ENCODE assay signal across 9 mouse cellular contexts in the genomic region with DNA sequence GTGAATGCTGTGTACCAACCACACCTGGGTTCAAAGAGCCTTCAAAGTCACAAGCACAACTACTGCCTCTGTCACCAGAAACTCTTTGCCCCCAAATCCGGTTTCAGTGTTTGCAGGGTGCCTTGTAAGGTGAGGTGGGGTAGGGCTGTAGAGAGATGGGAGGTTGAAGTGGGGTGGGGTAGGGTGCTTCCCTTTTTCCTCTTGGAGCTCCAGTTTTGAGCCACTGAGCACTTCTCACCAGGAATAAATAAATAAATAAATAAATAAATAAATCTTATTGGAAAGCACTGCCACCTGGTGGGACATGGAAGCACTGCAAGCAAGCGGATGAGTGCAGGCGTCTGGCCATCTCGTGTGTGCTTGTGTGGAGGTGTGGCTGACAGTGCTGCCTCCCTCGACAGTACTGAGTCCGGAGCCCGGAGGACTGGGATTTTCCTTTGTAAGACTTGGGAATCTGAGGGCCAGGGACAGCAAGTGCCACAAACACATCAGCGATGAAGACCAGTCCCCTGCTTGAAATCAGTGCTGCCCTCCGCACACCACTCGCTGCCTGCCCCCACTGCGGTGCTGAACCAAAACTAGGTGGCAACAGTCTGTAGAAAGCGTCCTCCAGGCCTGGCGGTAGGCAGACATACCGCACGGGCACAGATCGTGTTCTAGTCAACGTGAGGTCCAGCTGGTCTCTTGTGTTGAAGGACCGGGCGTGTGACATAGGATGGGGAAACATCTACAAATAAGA. TPM values are rescaled to one million over a fixed set of nuclear protein-coding genes. Genes with fewer than 3 reads are reported as not detected.
A peak's percentile ranks its signal among the peaks of the same experiment; 100 is the strongest.
DNase-seq lines count a peak whose midpoint lies in the region; ATAC-seq and TF ChIP-seq lines count a peak whose summit lies in the region.
"Had no signal": no experiment of that assay in that cellular context is flagged by ENCODE, and none has a peak within 500 bp of the region (broad histone marks: within the 10 kb centered on the region; RNA-seq: fewer than 3 reads in every experiment).

No protein-coding gene starts in this region.

- 66% methylated on average over 19 of the region's 19 CpGs for WGBS in forebrain, embryonic 10.5 days
- WGBS in liver, embryonic 14.5 days (ENCODE audit: insufficient replicate concordance) = 58% methylated on average over 19 of the region's 19 CpGs
- WGBS in neural tube, embryonic 12.5 days = 63% methylated on average over 19 of the region's 19 CpGs

- no peaks in the 10 kb centered on the region for H3K4me1 ChIP-seq in forebrain, embryonic 10.5 days
- no peaks in the 10 kb centered on the region for H3K4me1 ChIP-seq in liver, embryonic 14.5 days (replicated peaks; ENCODE audit: control insufficient read depth in 2 of 2, insufficient read depth in 2 of 2, low read length in 1 of 2)
- H3K4me1 ChIP-seq in neural tube, embryonic 12.5 days = no peaks in the 10 kb centered on the region

- H3K27me3 ChIP-seq in forebrain, embryonic 10.5 days (ENCODE audit: poor library complexity, severe bottlenecking) = no peaks in the 10 kb centered on the region
- H3K27me3 ChIP-seq in liver, embryonic 14.5 days (ENCODE audit: control insufficient read depth, insufficient read depth, low read length) = no peaks in the 10 kb centered on the region
- no peaks in the 10 kb centered on the region for H3K27me3 ChIP-seq in neural tube, embryonic 12.5 days (replicated peaks)

- TF ChIP-seq CTCF in liver, embryonic 14.5 days (IDR thresholded peaks at IDR 0.05; ENCODE audit: low read depth) = peak; percentile 83

- H3K36me3 ChIP-seq in forebrain, embryonic 10.5 days (replicated peaks) = peaks cover 10% of the 10 kb centered on the region; the same call in 1 of the 2 replicates
- no peaks in the 10 kb centered on the region; the same call in 1 of the 2 replicates for H3K36me3 ChIP-seq in liver, embryonic 14.5 days (replicated peaks; ENCODE audit: control insufficient read depth, insufficient read depth, low read depth)
- H3K36me3 ChIP-seq in neural tube, embryonic 12.5 days = no peaks in the 10 kb centered on the region

- no peak for TF ChIP-seq EP300 in liver, embryonic 14.5 days (IDR thresholded peaks at IDR 0.05; ENCODE audit: low read depth)

- no peak overlapping the region for H3K4me3 ChIP-seq in forebrain, embryonic 10.5 days
- no peak overlapping the region for H3K4me3 ChIP-seq in liver, embryonic 14.5 days (ENCODE audit: insufficient read depth in 1 of 2, low read depth in 2 of 2, low read length in 2 of 2)
- H3K4me3 ChIP-seq in neural tube, embryonic 12.5 days = no peak overlapping the region

- ATAC-seq in liver, embryonic 14.5 days (ENCODE audit: insufficient read depth) = 0 out of 2 replicates have a peak, but pooled peaks have one; percentile 45
- peak; percentile 77 for ATAC-seq in neural tube, embryonic 12.5 days (ENCODE audit: low FRiP score, low read depth)

- no peak overlapping the region for H3K4me2 ChIP-seq in liver, embryonic 14.5 days (ENCODE audit: low read depth)
- H3K4me2 ChIP-seq in neural tube, embryonic 12.5 days (replicated peaks) = no peak overlapping the region

- no peaks in the 10 kb centered on the region for H3K9me3 ChIP-seq in forebrain, embryonic 10.5 days
- no peaks in the 10 kb centered on the region for H3K9me3 ChIP-seq in liver, embryonic 14.5 days (ENCODE audit: control insufficient read depth, low read length)
- H3K9me3 ChIP-seq in neural tube, embryonic 12.5 days = no peaks in the 10 kb centered on the region

- intact Hi-C loops in heart, postnatal 10 days (cut with DNase I) = loop anchor here (1.0 to 10.0 kb wide), 3 partner anchors 146 to 375 kb away; partner anchors contain the start of genes Pign and Relch

- no peak overlapping the region for H3K27ac ChIP-seq in forebrain, embryonic 10.5 days
- no peak overlapping the region for H3K27ac ChIP-seq in liver, embryonic 14.5 days
- no peak overlapping the region for H3K27ac ChIP-seq in neural tube, embryonic 12.5 days
- H3K27ac ChIP-seq: macrophage had no signal

- H3K9ac ChIP-seq in liver, embryonic 14.5 days (replicated peaks) = no peak overlapping the region
- no peak overlapping the region for H3K9ac ChIP-seq in neural tube, embryonic 12.5 days

- DNase-seq in ES-CJ7 (ENCODE audit: low read depth, low spot score) = peak; percentile 83
- peak; percentile 11 for DNase-seq in c-Kit-negative CD71-positive TER-119-positive erythroid progenitor cells, embryonic 14.5 days (ENCODE audit: low read depth, low spot score)
- DNase-seq in forebrain, embryonic 10.5 days (ENCODE audit: extremely low spot score, low spot score) = peak; percentile 70
- peak; percentile 65 to 86 for DNase-seq in heart, postnatal 10 days
- DNase-seq in kidney, postnatal 25 days = peak; percentile 62 to 82
- DNase-seq in liver, embryonic 14.5 days (ENCODE audit: low read depth in 3 of 3, low spot score in 3 of 3) = peak in 2 of 3 experiments; percentile 15 to 26
- peak; percentile 85 for DNase-seq in testis, postnatal 10 days (ENCODE audit: low spot score)

RNA-seq across cellular contexts. Expression of gene Zcchc2, which starts 46.8 kb away (rescaled TPM):
- polyA plus RNA-seq in forebrain, embryonic 10.5 days (2016; fragmentation: Nextera tagmentation; extraction: Ambion mirVana) = 2.1 and 2.4 TPM in 2 replicates
- total RNA-seq in heart, postnatal 10 days (2021) = 1 to 10 TPM; 8.8 to 9.1 TPM
- polyA plus RNA-seq in liver, embryonic 14.5 days (2012; rRNA removed) = 4.3 and 4.9 TPM in 2 replicates
- 1.0 and 1.4 TPM in 2 replicates for polyA plus RNA-seq in liver, embryonic 14.5 days (2014; fragmentation: Nextera tagmentation; extraction: Ambion mirVana)
- polyA plus RNA-seq in neural tube, embryonic 12.5 days (2016; fragmentation: Nextera tagmentation; extraction: Ambion mirVana) = 1.7 and 1.9 TPM in 2 replicates

Comparison
In these comparisons a context has a peak if more than half of its experiments do, and no peak if none do; other contexts are left out.
1. DNase-seq: peak in every context shown above with its lines; median percentile 85 in testis, postnatal 10 days; 83 in ES-CJ7; 76 in heart, postnatal 10 days; 72 in kidney, postnatal 25 days; 70 in forebrain, embryonic 10.5 days; 20 in liver, embryonic 14.5 days; 11 in c-Kit-negative CD71-positive TER-119-positive erythroid progenitor cells, embryonic 14.5 days.